Mouse (Mus musculus) E14TG2a.4 (cell line): ENCODE measurements around the gene Capn1.

Source experiments
- CTCF ChIP-seq: conservative IDR thresholded peaks from 2 replicates; pipeline ENCODE4 v1.5.1; 2014; ENCODE audit warnings: low read length
- POU5F1 ChIP-seq: IDR thresholded peaks from 2 replicates; pipeline ENCODE4 v1.6.1; 2014; ENCODE audit warnings: low read length, borderline replicate concordance

- TF ChIP-seq CTCF: no peak
- TF ChIP-seq POU5F1: no peak
These were observed 38.0 kb downstream of the Capn1 start for GRCm38 (mm10) chr19:5977717-5978116.
